Mouse (Mus musculus): ENCODE results near the gene Ugt1a10. TPM values are rescaled to one million over a fixed set of nuclear protein-coding genes. Genes with fewer than 3 reads are reported as not detected.

Gene Ugt1a10
- polyA plus RNA-seq, 1 experiment from 2014 or later: not detected

DNA sequence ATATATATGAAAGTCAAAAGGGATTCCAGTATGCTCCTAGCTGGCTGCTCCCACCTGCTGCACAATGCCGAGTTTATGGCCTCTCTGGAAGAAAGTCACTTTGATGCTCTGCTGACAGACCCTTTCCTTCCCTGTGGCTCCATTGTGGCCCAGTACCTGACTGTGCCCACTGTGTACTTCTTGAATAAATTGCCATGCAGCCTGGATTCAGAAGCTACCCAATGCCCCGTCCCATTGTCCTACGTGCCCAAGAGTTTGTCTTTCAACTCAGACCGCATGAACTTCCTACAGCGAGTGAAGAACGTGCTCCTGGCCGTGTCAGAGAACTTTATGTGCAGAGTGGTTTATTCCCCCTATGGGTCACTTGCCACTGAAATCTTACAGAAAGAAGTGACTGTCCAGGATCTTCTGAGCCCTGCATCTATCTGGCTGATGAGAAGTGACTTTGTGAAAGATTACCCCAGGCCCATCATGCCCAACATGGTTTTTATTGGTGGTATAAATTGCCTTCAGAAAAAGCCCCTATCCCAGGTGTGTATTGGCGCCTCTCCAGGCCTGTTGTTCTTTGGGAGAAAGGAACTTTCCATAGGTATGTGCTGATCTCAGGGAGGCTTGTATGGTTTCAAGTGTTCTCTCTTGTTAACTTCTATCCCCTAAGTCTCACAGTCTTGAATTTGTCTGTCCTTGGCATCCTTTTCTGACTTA lies 157.3 kb downstream of the Ugt1a10 start:
- Histone ChIP-seq H3K27ac (no peak overlapping the region), H3K9ac (no peak overlapping the region), H3K27me3 (replicated peaks) (no peaks in the 10 kb centered on the region), H3K4me1 (no peaks in the 10 kb centered on the region), H3K36me3 (no peaks in the 10 kb centered on the region), H3K9me3 (peaks cover 58% of the 10 kb centered on the region), H3K4me2 (replicated peaks) (no peak overlapping the region), H3K4me3 (no peak overlapping the region)
- 62% methylated on average over 8 of the region's 8 CpGs for WGBS
- ATAC-seq (ENCODE audit: low FRiP score, low read depth): no peak

DNA sequence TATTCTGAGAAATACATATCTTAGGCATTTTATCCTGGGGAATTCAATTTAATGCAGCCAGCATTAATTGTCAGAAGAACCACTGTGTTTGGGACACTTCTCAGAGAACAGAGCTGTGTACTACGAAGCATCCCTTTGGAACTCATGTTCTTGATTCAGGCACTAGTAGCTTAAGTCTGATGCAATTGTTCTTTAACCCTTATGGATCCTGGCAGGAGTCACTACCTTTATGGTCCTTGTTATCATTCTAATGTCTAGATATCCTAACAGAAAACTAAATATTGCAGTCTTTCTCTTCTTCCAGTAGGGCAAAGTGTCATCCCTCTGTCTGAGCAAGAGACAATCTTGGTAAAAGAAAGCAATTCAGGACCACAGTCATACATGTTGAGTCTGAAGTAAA lies 157.9 kb downstream of the Ugt1a10 start:
- Histone ChIP-seq H3K27ac (no peak overlapping the region), H3K9ac (no peak overlapping the region), H3K4me1 (no peaks in the 10 kb centered on the region), H3K36me3 (no peaks in the 10 kb centered on the region), H3K27me3 (replicated peaks) (no peaks in the 10 kb centered on the region), H3K9me3 (peaks cover 60% of the 10 kb centered on the region), H3K4me3 (no peak overlapping the region), H3K4me2 (replicated peaks) (no peak overlapping the region)
- 80% methylated on average over 1 of the region's 1 CpGs for WGBS
- ATAC-seq (ENCODE audit: low FRiP score, low read depth): no peak

DNA sequence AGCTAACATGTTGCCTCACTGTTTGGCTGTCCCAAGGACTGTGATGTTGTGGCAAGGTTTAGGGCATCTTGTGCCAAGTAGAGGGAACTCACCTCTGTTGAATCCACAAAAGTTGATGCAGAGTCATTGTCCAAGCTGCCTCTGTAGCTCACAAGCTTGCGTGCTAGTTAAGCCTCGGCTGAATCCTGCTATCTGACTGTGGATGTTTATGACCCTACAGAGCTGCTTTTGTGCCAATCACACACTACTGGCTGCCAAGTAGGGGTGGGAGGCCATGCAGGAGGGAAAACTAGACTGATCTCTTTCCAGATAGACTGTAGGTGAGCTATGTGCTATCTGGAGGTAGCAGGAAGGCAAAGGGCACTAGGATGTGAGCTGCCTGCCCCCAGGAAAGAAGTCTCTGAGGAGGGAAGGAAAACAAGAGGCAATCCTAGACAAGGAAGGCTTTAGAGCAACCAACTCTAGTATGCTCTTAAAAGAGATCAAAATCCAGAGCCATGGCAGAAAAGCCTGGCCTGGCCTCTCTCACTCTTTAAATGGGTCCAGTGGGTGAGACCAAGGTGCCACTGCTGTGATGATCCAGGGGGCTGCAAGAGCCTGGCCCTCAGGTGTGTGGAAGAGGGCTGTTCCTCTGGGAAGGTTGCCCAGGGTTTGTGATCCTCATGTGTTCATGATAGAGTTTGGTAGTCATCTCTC lies 158.7 kb downstream of the Ugt1a10 start:
- H3K4me3 ChIP-seq: no peak overlapping the region
- no peaks in the 10 kb centered on the region for H3K36me3 ChIP-seq
- 85% methylated on average over 2 of the region's 2 CpGs for WGBS
- no peaks in the 10 kb centered on the region for H3K27me3 ChIP-seq (replicated peaks)
- H3K27ac ChIP-seq: no peak overlapping the region
- no peaks in the 10 kb centered on the region for H3K4me1 ChIP-seq
- no peak overlapping the region for H3K4me2 ChIP-seq (replicated peaks)
- no peak overlapping the region for H3K9ac ChIP-seq
- ATAC-seq (ENCODE audit: low FRiP score, low read depth): no peak
- H3K9me3 ChIP-seq: peaks cover 60% of the 10 kb centered on the region

GRCm38 (mm10) chr1:88214462-88214952 lies 159.3 kb downstream of the Ugt1a10 start:
- Histone ChIP-seq H3K4me1 (no peaks in the 10 kb centered on the region), H3K4me3 (no peak overlapping the region), H3K36me3 (no peaks in the 10 kb centered on the region), H3K27me3 (replicated peaks) (no peaks in the 10 kb centered on the region), H3K9ac (no peak overlapping the region), H3K27ac (no peak overlapping the region), H3K9me3 (peaks cover 60% of the 10 kb centered on the region), H3K4me2 (replicated peaks) (no peak overlapping the region)
- WGBS: 83% methylated on average over 2 of the region's 2 CpGs
- ATAC-seq (ENCODE audit: low FRiP score, low read depth): no peak

GRCm38 (mm10) chr1:88215466-88216380 lies 160.5 kb downstream of the Ugt1a10 start:
- Histone ChIP-seq H3K4me2 (replicated peaks) (no peak overlapping the region), H3K4me3 (no peak overlapping the region), H3K4me1 (no peaks in the 10 kb centered on the region), H3K9me3 (peaks cover 60% of the 10 kb centered on the region), H3K9ac (no peak overlapping the region), H3K36me3 (no peaks in the 10 kb centered on the region), H3K27ac (no peak overlapping the region), H3K27me3 (replicated peaks) (no peaks in the 10 kb centered on the region)
- ATAC-seq (ENCODE audit: low FRiP score, low read depth): no peak
- 71% methylated on average over 10 of the region's 10 CpGs for WGBS

GRCm38 (mm10) chr1:88216551-88216950 lies 161.4 kb downstream of the Ugt1a10 start:
- Histone ChIP-seq H3K27ac (no peak overlapping the region), H3K4me2 (replicated peaks) (no peak overlapping the region), H3K9me3 (peaks cover 57% of the 10 kb centered on the region), H3K4me3 (no peak overlapping the region), H3K36me3 (no peaks in the 10 kb centered on the region), H3K27me3 (replicated peaks) (no peaks in the 10 kb centered on the region), H3K9ac (no peak overlapping the region), H3K4me1 (no peaks in the 10 kb centered on the region)
- WGBS: 59% methylated on average over 2 of the region's 2 CpGs
- ATAC-seq (ENCODE audit: low FRiP score, low read depth): no peak

- 62% methylated on average over 2 of the region's 2 CpGs for WGBS
- Histone ChIP-seq H3K36me3 (no peaks in the 10 kb centered on the region), H3K27ac (no peak overlapping the region), H3K9ac (no peak overlapping the region), H3K4me2 (replicated peaks) (no peak overlapping the region), H3K4me1 (no peaks in the 10 kb centered on the region), H3K9me3 (peaks cover 53% of the 10 kb centered on the region), H3K27me3 (replicated peaks) (no peaks in the 10 kb centered on the region), H3K4me3 (no peak overlapping the region)
- no peak for ATAC-seq (ENCODE audit: low FRiP score, low read depth)
Measured at GRCm38 (mm10) chr1:88217144-88217543, 162.0 kb downstream of the Ugt1a10 start.

DNA sequence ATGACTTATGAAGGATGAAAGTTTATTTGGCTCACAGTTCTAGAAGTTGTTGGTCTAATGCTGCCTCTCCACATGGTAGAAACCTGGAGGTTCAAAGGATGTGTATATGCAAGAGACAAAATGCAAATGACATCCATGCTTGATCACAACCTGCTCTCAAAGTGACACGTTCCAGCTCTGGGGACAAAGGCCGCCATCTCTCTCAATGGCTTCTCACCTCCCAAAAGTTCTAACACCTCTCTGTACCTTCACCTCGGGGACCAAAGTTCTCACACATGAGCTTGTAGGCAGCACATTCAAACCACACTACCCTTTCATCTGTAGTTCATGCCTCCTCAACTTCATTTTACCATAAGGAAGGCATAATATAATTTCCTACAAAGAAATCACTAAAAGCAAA lies 162.4 kb downstream of the Ugt1a10 start:
- Histone ChIP-seq H3K27me3 (replicated peaks) (no peaks in the 10 kb centered on the region), H3K9me3 (peaks cover 50% of the 10 kb centered on the region), H3K4me1 (no peaks in the 10 kb centered on the region), H3K9ac (no peak overlapping the region), H3K4me2 (replicated peaks) (no peak overlapping the region), H3K27ac (no peak overlapping the region), H3K36me3 (no peaks in the 10 kb centered on the region), H3K4me3 (no peak overlapping the region)
- WGBS: 43% methylated on average over 3 of the region's 3 CpGs
- no peak for ATAC-seq (ENCODE audit: low FRiP score, low read depth)

GRCm38 (mm10) chr1:88218051-88218450 lies 162.9 kb downstream of the Ugt1a10 start:
- WGBS: 77% methylated on average over 9 of the region's 9 CpGs
- no peak overlapping the region for H3K4me3 ChIP-seq
- H3K9ac ChIP-seq: no peak overlapping the region
- no peaks in the 10 kb centered on the region for H3K36me3 ChIP-seq
- no peaks in the 10 kb centered on the region for H3K27me3 ChIP-seq (replicated peaks)
- H3K4me2 ChIP-seq (replicated peaks): no peak overlapping the region
- no peak overlapping the region for H3K27ac ChIP-seq
- H3K9me3 ChIP-seq: peaks cover 46% of the 10 kb centered on the region
- H3K4me1 ChIP-seq: no peaks in the 10 kb centered on the region
- no peak for ATAC-seq (ENCODE audit: low FRiP score, low read depth)

- H3K9me3 ChIP-seq: peaks cover 40% of the 10 kb centered on the region
Measured at GRCm38 (mm10) chr1:88218591-88218990, 163.4 kb downstream of the Ugt1a10 start.

DNA sequence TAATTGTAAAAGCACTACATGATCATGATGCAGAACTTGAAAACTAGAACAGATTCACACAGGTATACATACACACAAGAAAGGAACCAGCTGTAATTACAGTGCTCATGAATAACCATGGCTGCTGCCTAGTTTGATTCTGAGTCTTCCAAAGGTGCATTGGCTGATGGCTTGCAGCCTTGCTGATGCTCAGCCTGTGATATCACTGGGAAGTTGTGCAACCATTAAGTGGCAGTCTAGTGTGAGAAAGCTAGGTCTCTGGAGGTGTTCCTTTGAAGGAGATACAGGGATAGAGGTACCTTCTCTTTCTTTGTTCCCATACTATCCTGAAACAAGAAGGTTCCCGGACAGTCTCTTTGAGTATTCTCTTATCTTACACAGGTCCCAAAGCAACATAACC lies 163.9 kb downstream of the Ugt1a10 start:
- no peaks in the 10 kb centered on the region for H3K36me3 ChIP-seq
- peaks cover 36% of the 10 kb centered on the region for H3K9me3 ChIP-seq
- 19% methylated on average over 1 of the region's 1 CpGs for WGBS

More at GRCm38 (mm10) chr1:88218591-88218990, 163.4 kb downstream of the Ugt1a10 start:
- no peak for ATAC-seq (ENCODE audit: low FRiP score, low read depth)
- Histone ChIP-seq H3K4me1 (no peaks in the 10 kb centered on the region), H3K9ac (no peak overlapping the region), H3K4me2 (replicated peaks) (no peak overlapping the region), H3K27me3 (replicated peaks) (no peaks in the 10 kb centered on the region), H3K27ac (no peak overlapping the region), H3K36me3 (no peaks in the 10 kb centered on the region), H3K4me3 (no peak overlapping the region)
- 51% methylated on average over 4 of the region's 4 CpGs for WGBS

DNA sequence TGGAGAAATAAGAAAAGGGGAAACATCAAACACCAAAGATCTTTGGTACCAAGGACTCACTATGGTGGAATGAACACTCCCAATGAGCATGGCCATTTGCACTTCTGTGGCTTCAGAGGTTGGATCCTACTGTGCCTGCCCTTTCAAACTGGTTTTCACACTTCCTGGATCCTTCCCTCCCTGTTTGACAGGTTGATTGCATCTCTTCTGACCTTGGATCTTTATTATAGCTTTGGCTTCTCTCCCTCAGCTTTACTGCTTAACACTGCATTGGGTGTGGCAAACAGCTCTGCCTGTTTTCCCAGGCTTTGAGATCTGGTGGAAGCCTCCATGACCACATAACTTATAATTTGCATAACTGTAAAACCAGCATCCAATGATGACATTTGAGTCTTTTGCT lies 165.1 kb downstream of the Ugt1a10 start:
- no peaks in the 10 kb centered on the region for H3K4me1 ChIP-seq
- H3K4me2 ChIP-seq (replicated peaks): no peak overlapping the region
- ATAC-seq (ENCODE audit: low FRiP score, low read depth): no peak
- no peaks in the 10 kb centered on the region for H3K27me3 ChIP-seq (replicated peaks)
- no peaks in the 10 kb centered on the region for H3K36me3 ChIP-seq
- no peak overlapping the region for H3K27ac ChIP-seq
- H3K4me3 ChIP-seq: no peak overlapping the region
- peaks cover 26% of the 10 kb centered on the region for H3K9me3 ChIP-seq
- H3K9ac ChIP-seq: no peak overlapping the region

More for the DNA sequence above, 163.9 kb downstream of the Ugt1a10 start:
- no peaks in the 10 kb centered on the region for H3K4me1 ChIP-seq
- H3K4me3 ChIP-seq: no peak overlapping the region
- no peaks in the 10 kb centered on the region for H3K27me3 ChIP-seq (replicated peaks)
- H3K4me2 ChIP-seq (replicated peaks): no peak overlapping the region
- H3K9ac ChIP-seq: no peak overlapping the region
- no peak for ATAC-seq (ENCODE audit: low FRiP score, low read depth)
- no peak overlapping the region for H3K27ac ChIP-seq

Data from neural tube, embryonic 12.5 days (tissue).